Mouse (Mus musculus) cerebellum, adult 9-11 months (tissue): Measurements from ENCODE around the gene Hivep3.

Source experiments
- DNase-seq: peaks from one replicate; pipeline ENCODE4 v3.0.0; 2022

Gene Hivep3

DNA sequence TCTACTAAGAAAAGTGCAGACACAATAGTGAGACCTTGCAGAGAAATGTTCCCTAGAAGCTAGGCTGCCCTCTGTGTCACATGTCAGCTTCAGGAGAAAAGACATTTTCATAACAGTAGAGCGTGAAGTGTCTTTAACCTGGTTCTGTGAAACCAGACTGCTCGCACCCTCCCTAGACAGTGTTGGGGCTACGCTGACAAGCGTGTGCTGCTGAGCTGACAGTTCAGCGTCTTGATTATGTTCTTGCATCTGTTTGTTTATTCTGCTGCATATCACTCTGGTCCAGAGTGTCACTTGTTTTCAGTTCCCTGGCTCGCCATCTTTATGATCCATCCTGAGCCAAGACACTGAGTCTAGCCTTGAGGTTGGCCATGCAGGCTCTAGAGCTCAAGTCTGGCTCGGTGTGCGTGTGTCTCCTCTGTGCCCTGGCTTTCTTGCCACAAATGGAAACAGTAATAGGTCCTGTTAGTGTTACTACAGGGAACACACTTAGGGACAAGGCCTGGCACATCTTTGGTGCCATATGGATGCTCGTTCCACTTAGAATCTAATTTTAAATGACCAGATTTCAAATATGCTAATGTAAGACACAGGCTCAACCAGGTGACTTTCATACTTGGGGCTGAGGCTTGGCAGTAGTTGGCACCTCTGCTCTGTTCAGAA is 28.0 kb downstream of the Hivep3 start:
- DNase-seq: peak; percentile 84

GRCm38 (mm10) chr4:119762171-119762570 is 28.6 kb downstream of the Hivep3 start:
- DNase-seq: peak; percentile 65

- peak; percentile 64 for DNase-seq
Measured at GRCm38 (mm10) chr4:119768046-119768445, 34.5 kb downstream of the Hivep3 start.

DNA sequence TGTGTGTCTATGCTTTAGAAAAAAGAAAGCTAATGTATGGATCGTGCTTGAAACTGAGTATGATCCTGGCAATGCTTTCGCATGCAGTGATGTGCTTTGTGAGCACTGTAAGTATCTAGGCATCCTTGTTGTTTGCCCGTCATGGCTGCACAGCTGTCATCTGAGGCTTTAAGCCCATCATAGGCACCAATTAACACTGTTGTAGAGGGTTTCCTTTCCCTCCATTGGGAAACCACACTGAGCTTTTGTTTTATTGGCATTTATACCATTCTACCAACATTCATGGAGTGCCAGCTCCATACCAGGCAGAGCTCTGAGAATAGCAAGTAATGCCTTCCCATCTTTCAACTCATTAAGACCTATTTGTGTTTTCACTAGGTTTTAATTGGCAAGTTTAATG is 42.3 kb downstream of the Hivep3 start:
- DNase-seq: no peak

DNA sequence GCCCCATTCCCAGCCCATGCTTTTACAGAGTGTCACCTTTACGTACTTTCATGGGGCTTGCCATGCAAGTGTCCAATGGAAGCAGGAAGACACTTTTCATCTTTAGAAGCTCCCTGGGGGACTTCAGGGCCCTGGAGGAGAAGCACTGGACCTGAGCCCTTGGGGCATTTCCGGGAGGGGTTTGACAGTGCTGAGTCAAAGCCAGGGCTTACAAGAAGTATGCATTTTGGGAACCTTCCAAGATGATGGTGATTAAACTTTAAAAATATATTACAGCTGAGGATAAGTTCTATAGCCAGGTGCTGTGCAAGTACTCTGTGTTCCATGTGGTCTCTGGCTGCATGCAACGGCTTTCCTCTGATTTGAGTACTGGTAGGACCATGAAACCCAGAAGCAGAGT is 43.6 kb downstream of the Hivep3 start:
- DNase-seq: no peak

GRCm38 (mm10) chr4:119779561-119780400 is 46.2 kb downstream of the Hivep3 start:
- DNase-seq: peak; percentile 61

- DNase-seq: no peak
Measured at GRCm38 (mm10) chr4:119780881-119781280, 47.3 kb downstream of the Hivep3 start.

- DNase-seq: no peak
Measured at GRCm38 (mm10) chr4:119784959-119785358, 51.4 kb downstream of the Hivep3 start.

DNA sequence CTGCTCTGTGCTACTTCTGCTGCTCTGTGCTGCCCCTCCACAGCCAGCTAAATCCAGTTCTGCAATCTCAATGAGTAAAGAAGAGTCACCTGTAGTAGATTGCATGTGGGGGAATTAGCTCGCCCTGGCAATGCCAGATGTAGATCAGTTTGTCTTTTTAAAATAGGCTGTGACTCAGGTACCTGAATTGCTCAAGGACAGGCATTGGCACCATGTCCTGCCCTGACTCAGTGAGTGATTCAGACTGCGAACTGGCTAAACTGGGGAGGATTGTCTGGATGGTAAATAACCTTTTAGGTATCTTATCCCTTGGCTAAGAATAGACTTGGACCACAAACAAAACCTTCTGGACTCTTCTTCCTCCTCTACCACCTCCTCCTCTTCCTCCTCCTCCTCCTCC is 52.7 kb downstream of the Hivep3 start:
- DNase-seq: no peak

DNA sequence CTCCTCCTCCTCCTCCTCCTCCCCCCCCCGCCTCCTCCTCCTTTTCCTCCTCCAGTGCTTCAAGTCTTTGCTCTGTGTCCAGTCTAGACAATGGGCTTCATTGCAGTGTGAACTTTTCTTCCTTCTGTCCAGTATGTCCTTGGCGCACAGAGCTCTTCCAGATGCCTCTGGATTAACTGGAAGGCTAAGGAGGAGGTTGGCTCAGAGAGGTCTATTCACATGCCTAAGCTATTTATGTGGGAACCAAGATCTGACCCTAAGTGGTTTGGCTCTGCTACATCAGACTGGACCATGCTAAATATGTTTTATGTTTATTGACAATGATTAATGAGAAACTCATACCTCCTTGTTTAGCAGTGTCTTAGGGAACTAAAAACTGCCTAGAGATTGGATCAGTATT is 53.1 kb downstream of the Hivep3 start:
- DNase-seq: no peak

GRCm38 (mm10) chr4:119788746-119789145 is 55.2 kb downstream of the Hivep3 start:
- no peak for DNase-seq

- no peak for DNase-seq
Measured at GRCm38 (mm10) chr4:119789495-119790148, 56.0 kb downstream of the Hivep3 start.

DNA sequence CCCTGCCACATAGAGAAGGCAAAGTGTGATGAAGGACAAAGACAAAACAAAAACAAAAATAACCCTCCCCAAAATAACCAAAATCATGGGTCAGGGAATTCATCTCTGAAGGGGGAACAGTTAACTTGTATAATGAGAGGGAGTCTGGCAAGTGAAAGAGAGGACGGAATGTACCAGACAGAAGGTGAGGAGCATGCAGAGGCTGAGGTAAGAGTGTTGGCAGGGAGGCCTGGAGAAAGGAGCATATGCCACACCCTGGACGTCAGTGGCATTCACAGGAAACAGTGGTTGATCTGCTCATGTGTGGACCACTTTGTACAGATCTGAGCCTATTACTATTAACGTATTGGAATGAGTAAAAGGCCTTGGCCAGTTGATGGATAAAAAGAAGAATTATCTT is 65.3 kb downstream of the Hivep3 start:
- DNase-seq: peak; percentile 81

- DNase-seq: no peak
Measured at GRCm38 (mm10) chr4:119806556-119806955, 73.0 kb downstream of the Hivep3 start.

- no peak for DNase-seq
Measured at GRCm38 (mm10) chr4:119807359-119807758, 73.8 kb downstream of the Hivep3 start.

DNA sequence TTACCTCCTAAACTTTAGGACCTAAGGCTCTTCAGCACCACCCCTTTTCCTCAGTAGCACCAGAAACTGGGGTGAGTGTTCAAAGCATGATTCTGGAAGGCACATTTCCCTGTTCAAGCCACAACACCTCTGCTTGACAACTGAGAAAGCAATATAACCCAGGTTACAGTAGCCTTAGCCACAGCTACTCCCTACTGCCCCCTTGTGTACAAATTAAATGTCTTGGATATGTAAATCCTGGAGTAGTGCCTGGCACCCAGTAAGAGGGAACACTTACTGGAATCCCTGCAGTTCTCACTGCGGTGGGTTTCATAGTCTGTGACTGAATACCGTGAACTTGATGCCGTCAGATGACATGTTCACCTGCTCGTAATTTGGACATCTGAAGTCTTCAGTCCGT is 75.7 kb downstream of the Hivep3 start:
- peak; percentile 61 for DNase-seq

- peak; percentile 90 for DNase-seq
Measured at GRCm38 (mm10) chr4:119812775-119813174, 79.2 kb downstream of the Hivep3 start.

GRCm38 (mm10) chr4:119813500-119814184 is 80.1 kb downstream of the Hivep3 start:
- peak; percentile 64 for DNase-seq

DNA sequence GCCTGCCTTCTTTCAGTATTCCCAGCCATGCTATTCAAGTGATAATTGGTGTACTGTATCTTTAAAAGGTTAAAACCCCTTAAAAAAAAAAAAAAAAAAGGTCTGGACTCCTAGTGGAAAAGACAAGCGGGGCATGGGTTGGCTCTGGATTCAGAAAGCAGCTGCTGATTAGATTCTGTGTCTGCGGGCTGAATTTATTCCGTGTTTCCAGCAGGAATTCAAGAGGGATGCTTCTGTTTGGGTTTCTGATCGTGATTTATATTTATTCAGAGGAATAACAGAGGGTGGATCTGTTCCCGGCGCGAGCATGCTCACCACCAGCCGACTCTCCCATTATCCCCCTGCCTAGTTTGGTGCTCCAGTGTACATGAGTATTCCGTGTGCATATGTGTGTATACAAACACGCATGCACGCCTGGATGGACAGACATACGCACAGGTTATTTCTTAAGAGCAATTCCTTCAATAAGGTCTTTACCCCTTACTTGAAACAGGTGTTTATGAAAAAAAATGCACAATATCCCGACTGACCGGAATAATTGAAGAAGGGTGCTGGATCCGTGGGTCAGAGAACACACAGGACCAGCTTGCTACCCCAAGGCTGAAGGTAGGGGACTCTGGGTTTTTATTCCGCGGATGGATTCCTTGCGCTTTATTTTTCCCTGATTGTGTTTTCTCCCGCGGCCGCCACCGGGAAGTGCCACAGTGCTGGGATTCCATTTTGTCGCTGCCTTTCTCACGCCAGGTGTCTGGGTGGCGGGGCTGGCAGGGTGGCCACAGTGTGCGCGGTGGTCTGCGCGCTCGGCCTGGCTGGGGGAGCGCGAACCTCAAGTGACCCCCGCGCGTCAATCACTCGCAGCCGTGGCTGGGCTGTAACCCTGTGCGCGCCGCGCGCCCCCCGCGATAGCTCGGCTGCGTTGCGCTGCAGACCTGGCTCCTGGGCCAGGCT is 80.9 kb downstream of the Hivep3 start:
- peak; percentile 73 for DNase-seq

GRCm38 (mm10) chr4:119815133-119815792 is 81.7 kb downstream of the Hivep3 start:
- DNase-seq: peak; percentile 68

DNA sequence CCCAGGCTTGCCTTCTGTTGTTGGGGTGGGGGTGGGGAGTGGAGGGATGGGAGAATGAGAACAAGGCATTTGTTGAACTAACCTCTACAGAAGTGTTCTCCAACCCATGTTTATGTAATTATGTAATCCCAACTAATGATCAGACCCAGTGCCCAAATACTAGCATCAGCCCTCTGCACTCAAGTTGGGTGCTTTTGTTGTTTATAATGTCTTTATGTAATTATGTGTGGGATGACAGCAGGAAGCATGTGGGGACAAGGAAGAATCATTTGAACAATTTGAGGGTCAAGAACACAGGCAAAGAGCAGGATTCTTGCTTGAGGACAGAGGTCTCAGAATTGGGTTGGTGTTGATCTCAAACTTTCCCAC is 82.2 kb downstream of the Hivep3 start:
- no peak for DNase-seq
